Mouse (Mus musculus) forebrain, embryonic 11.5 days (tissue): ENCODE measurements around the gene Slc25a18. TPM values are rescaled to one million over a fixed set of nuclear protein-coding genes. Genes with fewer than 3 reads are reported as not detected.

Experiments
- ATAC-seq: fragments of 200-750 bp; cut with Nextera tagmentation; replicated peaks from 2 replicates; pipeline ENCODE4 v1.8.0; 2017; ENCODE audit warnings: moderate TSS enrichment; ENCODE audit not compliant: low FRiP score
- DNase-seq: peaks from one replicate; pipeline ENCODE4 v3.0.0-alpha.2; 2017; ENCODE audit warnings: low spot score
- H3K27ac ChIP-seq: fragments of 300-500 bp; sonication (generic); 2 replicates; pipeline ENCODE4 v1.5.1; 2014; ENCODE audit warnings: low read depth, low read length
- H3K27me3 ChIP-seq: fragments of 300-500 bp; sonication (generic); 2 replicates; pipeline ENCODE4 v1.6.1; 2014; ENCODE audit warnings: mild to moderate bottlenecking, low read length, mixed read lengths; ENCODE audit not compliant: control insufficient read depth, insufficient read depth
- H3K36me3 ChIP-seq: fragments of 300-500 bp; sonication (generic); 2 replicates; pipeline ENCODE4 v1.6.1; 2014; ENCODE audit warnings: mild to moderate bottlenecking, low read length, moderate library complexity, mixed read lengths; ENCODE audit not compliant: control insufficient read depth, insufficient read depth
- H3K4me1 ChIP-seq: fragments of 300-500 bp; sonication (generic); replicated peaks from 2 replicates; pipeline ENCODE4 v1.6.1; 2014; ENCODE audit warnings: low read length, mixed read lengths; ENCODE audit not compliant: control insufficient read depth, insufficient read depth
- H3K4me2 ChIP-seq: fragments of 300-500 bp; sonication (generic); 2 replicates; pipeline ENCODE4 v1.6.1; 2014; ENCODE audit warnings: low read depth, mild to moderate bottlenecking, low read length, moderate library complexity, mixed read lengths; ENCODE audit not compliant: severe bottlenecking
- H3K4me3 ChIP-seq: fragments of 300-500 bp; sonication (generic); 2 replicates; pipeline ENCODE4 v1.5.1; 2014; ENCODE audit warnings: low read depth, low read length
- H3K9ac ChIP-seq: fragments of 300-500 bp; sonication (generic); 2 replicates; pipeline ENCODE4 v1.6.1; 2014; ENCODE audit warnings: low read length
- H3K9me3 ChIP-seq: fragments of 300-500 bp; sonication (generic); 2 replicates; pipeline ENCODE4 v1.6.1; 2016; ENCODE audit warnings: low read length, mixed read lengths; ENCODE audit not compliant: control insufficient read depth
- WGBS: fragments of 180-500 bp; shearing (Covaris S2); extraction: QIAGEN DNeasy Blood & Tissue Kit; methylation state at CpG from one replicate; pipeline ENCODE4 v1.1.7; 2014; 5-methylcytosine and 5-hydroxymethylcytosine counted together
- polyA plus RNA-seq: library from polyadenylated mRNA; unstranded; fragments of >200 nt; fragmentation: Nextera tagmentation; extraction: Ambion mirVana; gene quantifications from 2 replicates; pipeline ENCODE4 v1.2.1, GENCODE M21; 2014

The Slc25a18 gene
- polyA plus RNA-seq, 1 experiment from 2014 or later: 0.47 TPM

- ATAC-seq: peak; percentile 37; the same call in 1 of the 2 replicates
- Histone ChIP-seq H3K4me1 (peaks cover 4% of the 10 kb centered on the region; the same call in 1 of the 2 replicates), H3K9me3 (no peaks in the 10 kb centered on the region), H3K4me3 (no peak overlapping the region), H3K36me3 (peaks cover 4% of the 10 kb centered on the region; the same call in 1 of the 2 replicates), H3K4me2 (peak overlapping the region; percentile 72; the same call in 1 of the 2 replicates), H3K27ac (no peak overlapping the region), H3K27me3 (no peaks in the 10 kb centered on the region), H3K9ac (no peak overlapping the region)
- no peak for DNase-seq
- 74% methylated on average over 10 of the region's 10 CpGs for WGBS
These were observed 49.7 kb downstream of the Slc25a18 start for GRCm38 (mm10) chr6:120822937-120823614.

GRCm38 (mm10) chr6:120830056-120830455 is 56.7 kb downstream of the Slc25a18 start:
- H3K36me3 ChIP-seq: no peaks in the 10 kb centered on the region
- H3K4me2 ChIP-seq: no peak overlapping the region
- H3K4me3 ChIP-seq: no peak overlapping the region
- no peak for DNase-seq
- H3K4me1 ChIP-seq: no peaks in the 10 kb centered on the region
- no peaks in the 10 kb centered on the region for H3K27me3 ChIP-seq
- no peak for ATAC-seq
- H3K9ac ChIP-seq: no peak overlapping the region
- H3K27ac ChIP-seq: no peak overlapping the region
- H3K9me3 ChIP-seq: no peaks in the 10 kb centered on the region
- WGBS: 75% methylated on average over 1 of the region's 1 CpGs

DNA sequence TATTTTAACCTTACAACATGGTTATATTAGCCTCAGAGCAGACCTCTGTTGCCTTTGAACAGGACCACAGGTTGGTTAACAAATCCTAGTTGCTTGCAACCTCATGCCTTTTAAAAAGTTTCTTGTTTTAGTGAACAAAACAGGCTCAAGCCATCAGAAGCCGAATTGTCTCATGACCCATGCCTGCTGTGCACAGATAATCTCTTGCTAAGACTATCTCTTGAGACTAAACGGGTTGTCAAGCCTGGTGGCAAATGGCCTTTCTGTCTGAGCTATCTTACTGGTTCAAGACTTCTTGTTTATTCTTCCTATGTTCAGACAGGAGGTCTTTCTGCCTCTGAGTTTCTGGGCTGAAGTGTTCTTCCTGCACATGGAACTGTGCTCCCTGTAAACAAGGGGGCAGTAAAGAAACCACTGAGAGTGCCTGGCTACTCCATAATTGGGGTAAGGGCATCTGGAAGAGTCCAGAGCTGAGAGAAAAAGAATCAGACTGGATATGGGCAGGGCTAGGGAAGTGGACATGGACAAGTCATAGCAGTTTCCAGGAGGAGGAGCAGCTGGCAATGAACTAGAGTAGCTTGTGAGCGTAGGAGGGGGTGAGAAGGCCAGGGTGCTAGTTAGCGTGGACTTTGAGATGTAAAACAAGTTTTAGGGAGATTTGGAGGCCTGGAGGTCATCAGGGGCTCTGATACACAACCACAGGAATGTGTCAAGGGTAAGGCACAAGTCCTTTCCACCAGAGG is 57.7 kb downstream of the Slc25a18 start:
- no peak overlapping the region for H3K4me3 ChIP-seq
- no peak for DNase-seq
- no peaks in the 10 kb centered on the region for H3K4me1 ChIP-seq
- no peaks in the 10 kb centered on the region for H3K9me3 ChIP-seq
- H3K27me3 ChIP-seq: no peaks in the 10 kb centered on the region
- no peak overlapping the region for H3K4me2 ChIP-seq
- 64% methylated on average over 4 of the region's 4 CpGs for WGBS
- H3K36me3 ChIP-seq: no peaks in the 10 kb centered on the region
- ATAC-seq: no peak
- H3K9ac ChIP-seq: no peak overlapping the region
- peak overlapping the region; percentile 31; the same call in 1 of the 2 replicates for H3K27ac ChIP-seq

DNA sequence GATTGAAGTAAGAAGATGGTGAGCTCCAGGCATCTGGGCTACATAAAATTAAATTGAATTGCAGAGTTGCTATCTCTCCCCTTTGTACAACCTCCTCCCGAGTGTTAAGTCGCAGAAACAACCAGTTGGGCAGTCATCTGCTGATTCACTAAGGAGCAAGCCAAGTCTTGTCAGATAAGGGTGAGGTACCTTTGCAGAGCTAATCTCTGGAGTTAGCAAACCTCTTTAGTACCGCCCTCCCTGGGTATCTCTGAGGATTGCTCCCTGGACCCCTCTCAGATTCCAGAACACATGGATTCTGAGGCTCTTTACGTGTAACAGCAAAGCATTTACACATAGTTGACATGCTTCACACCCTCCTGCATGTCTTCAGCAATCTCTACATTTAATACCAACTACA is 58.7 kb downstream of the Slc25a18 start:
- Histone ChIP-seq H3K9ac (no peak overlapping the region), H3K4me3 (no peak overlapping the region), H3K36me3 (no peaks in the 10 kb centered on the region), H3K4me1 (peaks cover 2% of the 10 kb centered on the region; the same call in 1 of the 2 replicates), H3K27ac (no peak overlapping the region), H3K4me2 (no peak overlapping the region), H3K9me3 (no peaks in the 10 kb centered on the region), H3K27me3 (no peaks in the 10 kb centered on the region)
- no peak for ATAC-seq
- no peak for DNase-seq
- 74% methylated on average over 4 of the region's 4 CpGs for WGBS

- H3K4me1 ChIP-seq: peaks cover 4% of the 10 kb centered on the region; the same call in 1 of the 2 replicates
- ATAC-seq (no peak), DNase-seq (no peak)
- no peak overlapping the region for H3K4me2 ChIP-seq
- 89% methylated on average over 4 of the region's 4 CpGs for WGBS
- H3K36me3 ChIP-seq: no peaks in the 10 kb centered on the region; the same call in 1 of the 2 replicates
- H3K27me3 ChIP-seq: no peaks in the 10 kb centered on the region
- no peaks in the 10 kb centered on the region for H3K9me3 ChIP-seq
- no peak overlapping the region for H3K27ac ChIP-seq
- no peak overlapping the region for H3K9ac ChIP-seq
- H3K4me3 ChIP-seq: no peak overlapping the region
These were observed 61.5 kb downstream of the Slc25a18 start for GRCm38 (mm10) chr6:120834766-120835321.

GRCm38 (mm10) chr6:120835474-120836374 is 62.3 kb downstream of the Slc25a18 start, which contains the start of gene Bcl2l13:
TSS of gene Bcl2l13 (plus strand) at chr6:120836212.
- Histone ChIP-seq H3K4me3 (peak within 1 kb of the TSS; percentile 87), H3K27me3 (no peaks in the 10 kb centered on the region), H3K36me3 (no peaks in the 10 kb centered on the region; the same call in 1 of the 2 replicates), H3K4me2 (peak within 1 kb of the TSS; percentile 68), H3K27ac (peak within 1 kb of the TSS; percentile 89), H3K9ac (peak within 1 kb of the TSS; percentile 96), H3K4me1 (peaks cover 4% of the 10 kb centered on the region; the same call in 1 of the 2 replicates), H3K9me3 (no peaks in the 10 kb centered on the region)
- WGBS: 6% methylated on average over 40 of the region's 40 CpGs
- DNase-seq: peak; percentile 97
- ATAC-seq: peak; percentile 96

DNA sequence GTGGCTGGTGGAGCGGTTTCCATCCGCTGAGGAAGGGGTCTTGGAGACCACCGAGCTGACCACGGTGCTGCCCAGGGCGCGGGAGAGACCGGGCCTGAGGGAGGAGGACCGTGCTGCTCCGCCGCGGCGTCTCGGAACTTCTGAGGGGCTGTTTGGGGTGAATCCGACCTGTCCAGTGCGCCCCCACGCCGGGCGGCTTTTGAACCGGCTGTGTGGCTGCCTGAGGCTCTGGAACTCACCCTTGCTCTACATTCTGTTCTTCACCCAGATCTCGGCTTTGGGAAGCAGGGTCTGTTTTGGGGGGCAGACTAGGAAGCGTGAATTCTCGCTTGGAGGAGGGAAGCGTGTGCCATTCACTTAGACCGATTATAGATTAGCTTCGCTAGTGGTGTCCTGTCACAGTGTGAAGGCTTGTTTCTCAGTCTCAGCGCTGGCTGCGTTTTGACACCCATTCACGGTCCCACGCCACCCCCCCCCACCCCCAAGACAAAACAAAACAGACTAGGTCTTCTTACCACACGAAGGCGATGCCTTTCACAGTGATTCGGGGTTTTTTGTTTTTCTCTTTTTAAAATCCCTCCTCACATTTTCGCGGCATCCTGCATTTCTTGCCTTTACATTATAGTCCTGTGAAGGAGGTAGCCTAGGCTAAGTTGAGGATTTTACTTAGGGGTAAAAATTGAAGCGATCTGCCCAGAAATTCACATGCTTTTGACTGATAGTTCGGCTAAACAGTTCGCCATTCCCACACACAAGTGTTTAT is 63.2 kb downstream of the Slc25a18 start:
- H3K27me3 ChIP-seq: no peaks in the 10 kb centered on the region
- H3K36me3 ChIP-seq: no peaks in the 10 kb centered on the region; the same call in 1 of the 2 replicates
- DNase-seq (no peak), ATAC-seq (peak; percentile 85)
- H3K27ac ChIP-seq: peak overlapping the region; percentile 89
- WGBS: 5% methylated on average over 37 of the region's 37 CpGs
- no peaks in the 10 kb centered on the region for H3K9me3 ChIP-seq
- H3K4me3 ChIP-seq: peak overlapping the region; percentile 87
- peak overlapping the region; percentile 68 for H3K4me2 ChIP-seq
- H3K4me1 ChIP-seq: peaks cover 4% of the 10 kb centered on the region; the same call in 1 of the 2 replicates
- H3K9ac ChIP-seq: peak overlapping the region; percentile 96
